15 mouse cellular contexts compared by ENCODE assay signal in genomic region chr6:100789161-100789560, GRCm38 (mm10).
"Had no signal": no experiment of that assay in that cellular context is flagged by ENCODE, and none has a peak within 500 bp of the region (broad histone marks: within the 10 kb centered on the region; RNA-seq: fewer than 3 reads in every experiment).

No protein-coding gene starts in this region.

- H3K9me3 ChIP-seq: lung, embryonic 15.5 days; midbrain, embryonic 13.5 days; midbrain, embryonic 15.5 days; neural tube, embryonic 12.5 days; stomach, embryonic 15.5 days had no signal

- H3K4me3 ChIP-seq: lung, embryonic 15.5 days; midbrain, embryonic 13.5 days; midbrain, embryonic 15.5 days; neural tube, embryonic 12.5 days; stomach, embryonic 15.5 days had no signal

- H3K36me3 ChIP-seq: lung, embryonic 15.5 days; midbrain, embryonic 13.5 days; midbrain, embryonic 15.5 days; neural tube, embryonic 12.5 days; stomach, embryonic 15.5 days had no signal

- H3K27me3 ChIP-seq: lung, embryonic 15.5 days; megakaryocyte, embryonic 14.5 days; midbrain, embryonic 13.5 days; midbrain, embryonic 15.5 days; neural tube, embryonic 12.5 days; stomach, embryonic 15.5 days had no signal

- H3K4me1 ChIP-seq: megakaryocyte, embryonic 14.5 days; midbrain, embryonic 13.5 days; midbrain, embryonic 15.5 days; neural tube, embryonic 12.5 days; stomach, embryonic 15.5 days had no signal

- H3K27ac ChIP-seq: lung, embryonic 15.5 days; macrophage; midbrain, embryonic 13.5 days; midbrain, embryonic 15.5 days; neural tube, embryonic 12.5 days; stomach, embryonic 15.5 days; stomach, postnatal 0 days had no signal

- DNase-seq: lung, adult 2 months; lung, postnatal 14 days; lung, postnatal 36 days; right cerebral cortex, postnatal 14 days; thymus, adult 2 months; thymus, postnatal 25 days; thymus, postnatal 4 days had no signal
